Mouse (Mus musculus) liver, embryonic 16.5 days (tissue): ENCODE data around the gene Rspo3. TPM values are rescaled to one million over a fixed set of nuclear protein-coding genes. Genes with fewer than 3 reads are reported as not detected.
A peak's percentile ranks its signal among the peaks of the same experiment; 100 is the strongest.

Source experiments
- ATAC-seq: fragments of 200-750 bp; cut with Nextera tagmentation; 2 replicates; pipeline ENCODE4 v1.8.0; 2017; ENCODE audit warnings: low read depth, mild to moderate bottlenecking, moderate number of reproducible peaks, moderate library complexity
- H3K27ac ChIP-seq: fragments of 300-500 bp; sonication (generic); 2 replicates; pipeline ENCODE4 v1.5.1; 2014; ENCODE audit warnings: mild to moderate bottlenecking, low read length
- H3K27me3 ChIP-seq: fragments of 300-500 bp; sonication (generic); 2 replicates; pipeline ENCODE4 v1.6.1; 2014; ENCODE audit warnings: low read depth, low read length, mixed read lengths; ENCODE audit not compliant: control insufficient read depth, insufficient read depth
- H3K36me3 ChIP-seq: fragments of 300-500 bp; sonication (generic); 2 replicates; pipeline ENCODE4 v1.6.1; 2014; ENCODE audit warnings: mild to moderate bottlenecking; ENCODE audit not compliant: control insufficient read depth, insufficient read depth
- H3K4me1 ChIP-seq: fragments of 300-500 bp; sonication (generic); 2 replicates; pipeline ENCODE4 v1.6.1; 2014; ENCODE audit warnings: low read depth, low read length, mixed read lengths; ENCODE audit not compliant: control insufficient read depth
- H3K4me2 ChIP-seq: fragments of 300-500 bp; sonication (generic); 2 replicates; pipeline ENCODE4 v1.6.1; 2014; ENCODE audit warnings: low read depth, low read length, mixed read lengths
- H3K4me3 ChIP-seq: fragments of 300-500 bp; sonication (generic); 2 replicates; pipeline ENCODE4 v1.5.1; 2014; ENCODE audit warnings: low read depth, mild to moderate bottlenecking, low read length
- H3K9ac ChIP-seq: fragments of 300-500 bp; sonication (generic); 2 replicates; pipeline ENCODE4 v1.6.1; 2014; ENCODE audit warnings: low read depth, low read length
- H3K9me3 ChIP-seq: fragments of 300-500 bp; sonication (generic); replicated peaks from 2 replicates; pipeline ENCODE4 v1.6.1; 2016; ENCODE audit warnings: low read length; ENCODE audit not compliant: control insufficient read depth
- WGBS: fragments of 180-500 bp; shearing (Covaris S2); extraction: QIAGEN DNeasy Blood & Tissue Kit; methylation state at CpG from one replicate; pipeline ENCODE4 v1.1.7; 2014; ENCODE audit not compliant: insufficient replicate concordance; 5-methylcytosine and 5-hydroxymethylcytosine counted together
- polyA plus RNA-seq: library from polyadenylated mRNA; unstranded; fragments of >200 nt; fragmentation: Nextera tagmentation; extraction: Ambion mirVana; gene quantifications from 2 replicates; pipeline ENCODE4 v1.2.1, GENCODE M21; 2015

Rspo3 gene
- polyA plus RNA-seq, 1 experiment from 2014 or later, result 1.7 TPM

- peak overlapping the region; percentile 53 for H3K4me3 ChIP-seq
- H3K9me3 ChIP-seq, result no peaks in the 10 kb centered on the region
- WGBS, result 1% methylated on average over 24 of the region's 24 CpGs
- peak overlapping the region; percentile 17 for H3K4me2 ChIP-seq
- no peak for ATAC-seq
- H3K9ac ChIP-seq, result no peak overlapping the region
- no peak overlapping the region for H3K27ac ChIP-seq
- H3K36me3 ChIP-seq, result no peaks in the 10 kb centered on the region
- no peaks in the 10 kb centered on the region; the same call in 1 of the 2 replicates for H3K4me1 ChIP-seq
- peaks cover 34% of the 10 kb centered on the region for H3K27me3 ChIP-seq
These were observed 1.5 kb downstream of the Rspo3 start for GRCm38 (mm10) chr10:29533846-29534829.

- H3K27me3 ChIP-seq, result peaks cover 34% of the 10 kb centered on the region
- H3K9me3 ChIP-seq, result no peaks in the 10 kb centered on the region
- 0 out of 2 replicates have a peak overlapping the region, but pooled peaks have one; percentile 6 for H3K4me2 ChIP-seq
- H3K9ac ChIP-seq, result no peak overlapping the region
- no peaks in the 10 kb centered on the region for H3K36me3 ChIP-seq
- H3K4me3 ChIP-seq, result peak overlapping the region; percentile 53
- ATAC-seq, result no peak
- H3K27ac ChIP-seq, result no peak overlapping the region
- WGBS, result 2% methylated on average over 30 of the region's 30 CpGs
- H3K4me1 ChIP-seq, result no peaks in the 10 kb centered on the region; the same call in 1 of the 2 replicates
These were observed 2.6 kb downstream of the Rspo3 start for GRCm38 (mm10) chr10:29532821-29533715.

- H3K4me3 ChIP-seq, result no peak overlapping the region
- H3K9me3 ChIP-seq, result no peaks in the 10 kb centered on the region
- H3K4me1 ChIP-seq, result no peaks in the 10 kb centered on the region
- WGBS, result 67% methylated on average over 1 of the region's 1 CpGs
- H3K27me3 ChIP-seq, result no peaks in the 10 kb centered on the region
- no peak overlapping the region for H3K9ac ChIP-seq
- no peaks in the 10 kb centered on the region for H3K36me3 ChIP-seq
- no peak overlapping the region for H3K4me2 ChIP-seq
- ATAC-seq, result no peak
- no peak overlapping the region for H3K27ac ChIP-seq
These were observed 22.1 kb downstream of the Rspo3 start for GRCm38 (mm10) chr10:29513563-29513962.

DNA sequence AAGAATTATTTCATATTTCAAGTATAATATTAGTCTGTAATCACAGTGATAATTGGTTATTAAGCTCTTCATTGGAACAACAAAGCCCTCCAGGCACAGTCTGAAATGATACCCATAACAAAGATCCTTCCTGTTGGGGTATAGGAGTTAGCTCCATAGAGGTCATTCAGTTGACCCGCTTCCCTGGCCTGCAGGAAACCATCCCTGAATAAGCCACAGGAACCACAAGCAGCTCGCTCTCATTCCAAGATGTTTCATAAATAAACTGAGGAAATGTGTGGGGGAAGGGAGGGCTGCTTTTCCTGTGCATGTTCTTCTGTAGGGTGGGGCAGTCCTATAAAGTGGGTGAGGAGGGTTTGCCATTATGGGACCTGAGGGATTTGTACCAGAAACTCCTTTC lies 27.5 kb downstream of the Rspo3 start:
- no peak overlapping the region for H3K4me2 ChIP-seq
- no peaks in the 10 kb centered on the region for H3K36me3 ChIP-seq
- no peaks in the 10 kb centered on the region for H3K9me3 ChIP-seq
- H3K4me3 ChIP-seq, result no peak overlapping the region
- no peak overlapping the region for H3K27ac ChIP-seq
- WGBS, result 34% methylated on average over 2 of the region's 2 CpGs
- no peak for ATAC-seq
- H3K9ac ChIP-seq, result no peak overlapping the region
- no peaks in the 10 kb centered on the region for H3K4me1 ChIP-seq
- no peaks in the 10 kb centered on the region for H3K27me3 ChIP-seq

- Histone ChIP-seq H3K36me3 (no peaks in the 10 kb centered on the region), H3K27me3 (no peaks in the 10 kb centered on the region), H3K4me2 (no peak overlapping the region), H3K9ac (no peak overlapping the region), H3K27ac (no peak overlapping the region), H3K4me3 (no peak overlapping the region), H3K9me3 (no peaks in the 10 kb centered on the region), H3K4me1 (no peaks in the 10 kb centered on the region)
- WGBS, result 33% methylated on average over 3 of the region's 3 CpGs
- no peak for ATAC-seq
These were observed 38.4 kb downstream of the Rspo3 start for GRCm38 (mm10) chr10:29497205-29497822.

- no peak overlapping the region for H3K9ac ChIP-seq
- H3K4me2 ChIP-seq, result no peak overlapping the region
- H3K27me3 ChIP-seq, result no peaks in the 10 kb centered on the region
- H3K36me3 ChIP-seq, result no peaks in the 10 kb centered on the region
- no peak overlapping the region for H3K27ac ChIP-seq
- no peak overlapping the region for H3K4me3 ChIP-seq
- H3K9me3 ChIP-seq, result no peaks in the 10 kb centered on the region
- WGBS, result 59% methylated on average over 1 of the region's 1 CpGs
- ATAC-seq, result no peak
- H3K4me1 ChIP-seq, result no peaks in the 10 kb centered on the region
These were observed 41.7 kb downstream of the Rspo3 start for GRCm38 (mm10) chr10:29493996-29494395.

DNA sequence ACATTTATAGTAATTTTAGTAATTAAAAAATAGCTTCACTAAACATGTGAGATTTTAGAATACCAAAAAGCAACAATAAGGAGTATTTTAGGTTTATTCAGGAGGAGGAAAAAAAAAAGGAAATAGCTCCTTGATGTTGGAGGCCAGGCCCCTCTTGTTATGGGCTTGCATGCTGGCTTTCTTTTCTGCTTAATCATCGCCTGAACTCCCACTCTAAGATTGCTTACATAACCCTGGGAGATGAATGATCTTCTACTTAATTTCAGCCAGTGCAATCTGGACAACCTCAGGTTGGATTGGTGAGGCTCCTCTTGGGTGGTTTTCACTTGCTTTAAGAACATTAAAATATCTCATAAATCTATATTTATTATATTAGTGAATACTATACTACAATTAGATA lies 54.7 kb downstream of the Rspo3 start:
- Histone ChIP-seq H3K9ac (no peak overlapping the region), H3K4me2 (no peak overlapping the region), H3K9me3 (no peaks in the 10 kb centered on the region), H3K4me3 (no peak overlapping the region), H3K36me3 (no peaks in the 10 kb centered on the region), H3K4me1 (no peaks in the 10 kb centered on the region), H3K27ac (no peak overlapping the region), H3K27me3 (no peaks in the 10 kb centered on the region)
- ATAC-seq, result no peak
- 15% methylated on average over 1 of the region's 1 CpGs for WGBS

GRCm38 (mm10) chr10:29479401-29479800 lies 56.3 kb downstream of the Rspo3 start:
- ATAC-seq, result no peak

More at GRCm38 (mm10) chr10:29479401-29479800, 56.3 kb downstream of the Rspo3 start:
- no peaks in the 10 kb centered on the region for H3K9me3 ChIP-seq
- no peaks in the 10 kb centered on the region for H3K27me3 ChIP-seq
- H3K27ac ChIP-seq, result no peak overlapping the region
- H3K4me2 ChIP-seq, result no peak overlapping the region
- H3K4me3 ChIP-seq, result no peak overlapping the region
- H3K36me3 ChIP-seq, result no peaks in the 10 kb centered on the region
- no peaks in the 10 kb centered on the region for H3K4me1 ChIP-seq
- H3K9ac ChIP-seq, result no peak overlapping the region
- 33% methylated on average over 3 of the region's 3 CpGs for WGBS
